Mouse (Mus musculus): ENCODE results near the gene Zfp953. TPM values are rescaled to one million over a fixed set of nuclear protein-coding genes. Genes with fewer than 3 reads are reported as not detected.

The Zfp953 gene
- polyA plus RNA-seq, 1 experiment from 2014 or later: 1.3 TPM

DNA sequence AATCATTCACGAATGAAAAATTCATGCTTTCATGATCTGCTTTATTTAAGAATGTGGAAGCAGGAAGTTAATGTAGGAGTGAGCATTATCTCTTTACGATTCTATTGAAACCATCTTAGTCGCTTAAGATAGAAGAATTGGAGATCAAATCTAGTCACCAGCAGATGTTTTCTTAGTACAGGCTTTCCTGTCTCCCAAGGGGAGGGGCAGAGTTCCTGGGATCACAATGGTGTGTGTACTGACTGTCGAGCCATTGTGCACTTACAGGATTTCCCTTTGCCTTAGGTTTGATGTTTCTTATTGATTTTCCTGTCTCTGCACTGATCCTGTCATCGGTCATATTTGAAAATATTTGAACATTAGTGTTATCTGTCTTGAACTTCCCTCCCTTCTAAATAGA lies 53.7 kb downstream of the Zfp953 start:
- DNase-seq (ENCODE audit: low spot score): no peak
- H3K9me3 ChIP-seq (ENCODE audit: control insufficient read depth, low read length): no peaks in the 10 kb centered on the region
- H3K9ac ChIP-seq (ENCODE audit: low read length): no peak overlapping the region
- H3K36me3 ChIP-seq (ENCODE audit: control insufficient read depth, insufficient read depth, low read length): no peaks in the 10 kb centered on the region
- peak overlapping the region; percentile 77 for H3K4me2 ChIP-seq (ENCODE audit: low read depth)
- no peak overlapping the region for H3K27ac ChIP-seq (ENCODE audit: low read depth, low read length)
- H3K4me1 ChIP-seq (ENCODE audit: control insufficient read depth, insufficient read depth, low read length): no peaks in the 10 kb centered on the region
- WGBS: 33% methylated on average over 5 of the region's 5 CpGs
- no peaks in the 10 kb centered on the region for H3K27me3 ChIP-seq (ENCODE audit: control insufficient read depth, insufficient read depth, low read length)
- peak; percentile 62 for ATAC-seq (ENCODE audit: insufficient read depth, low FRiP score, low TSS enrichment)
- peak overlapping the region; percentile 76 for H3K4me3 ChIP-seq (ENCODE audit: low read depth, low read length)

GRCm38 (mm10) chr13:67305822-67306672 lies 54.4 kb downstream of the Zfp953 start, which contains the start of gene Zfp457:
Gene Zfp457, minus strand, starts transcription at chr13:67306485.
- peak within 1 kb of the TSS; percentile 76 for H3K4me3 ChIP-seq (ENCODE audit: low read depth, low read length)
- WGBS: 11% methylated on average over 16 of the region's 16 CpGs
- no peaks in the 10 kb centered on the region for H3K36me3 ChIP-seq (ENCODE audit: control insufficient read depth, insufficient read depth, low read length)
- H3K4me2 ChIP-seq (ENCODE audit: low read depth): peak within 1 kb of the TSS; percentile 77
- no peak within 1 kb of the TSS for H3K27ac ChIP-seq (ENCODE audit: low read depth, low read length)
- no peaks in the 10 kb centered on the region for H3K9me3 ChIP-seq (ENCODE audit: control insufficient read depth, low read length)
- peak within 1 kb of the TSS; percentile 72 for H3K9ac ChIP-seq (ENCODE audit: low read length)
- DNase-seq (ENCODE audit: low spot score) (peak; percentile 86), ATAC-seq (ENCODE audit: insufficient read depth, low FRiP score, low TSS enrichment) (peak; percentile 99)
- no peaks in the 10 kb centered on the region for H3K4me1 ChIP-seq (ENCODE audit: control insufficient read depth, insufficient read depth, low read length)
- no peaks in the 10 kb centered on the region for H3K27me3 ChIP-seq (ENCODE audit: control insufficient read depth, insufficient read depth, low read length)

Other genes with a start within 250 kb of the Zfp953 start
- gene Rslcan18, start 244.3 kb downstream of the Zfp953 start, polyA plus RNA-seq (2014; fragmentation: Nextera tagmentation; extraction: Ambion mirVana): 0.12 and 0.29 TPM in 2 replicates
- gene Zfp759, start 238.9 kb downstream of the Zfp953 start, polyA plus RNA-seq (2014; fragmentation: Nextera tagmentation; extraction: Ambion mirVana): 2.2 and 2.4 TPM in 2 replicates
- gene Rsl1, start 187.4 kb downstream of the Zfp953 start, polyA plus RNA-seq (2014; fragmentation: Nextera tagmentation; extraction: Ambion mirVana): 5.1 and 5.2 TPM in 2 replicates
- 1.1 and 2.4 TPM in 2 replicates for gene Zfp455, start 166.1 kb downstream of the Zfp953 start, polyA plus RNA-seq (2014; fragmentation: Nextera tagmentation; extraction: Ambion mirVana)
- 1.9 and 4.0 TPM in 2 replicates for gene Zfp458, start 82.1 kb downstream of the Zfp953 start, polyA plus RNA-seq (2014; fragmentation: Nextera tagmentation; extraction: Ambion mirVana)
- 0.19 and 0.58 TPM in 2 replicates for gene Zfp457, start 54.1 kb downstream of the Zfp953 start, polyA plus RNA-seq (2014; fragmentation: Nextera tagmentation; extraction: Ambion mirVana)
- gene Zfp595, start 28.0 kb downstream of the Zfp953 start, polyA plus RNA-seq (2014; fragmentation: Nextera tagmentation; extraction: Ambion mirVana): 1.9 and 2.0 TPM in 2 replicates
- gene Gm28044, start 69 bp downstream of the Zfp953 start, polyA plus RNA-seq (2014; fragmentation: Nextera tagmentation; extraction: Ambion mirVana): 0.68 and 1.1 TPM in 2 replicates
- not detected in 2 replicates for gene Gm28041, start 15.1 kb upstream of the Zfp953 start, polyA plus RNA-seq (2014; fragmentation: Nextera tagmentation; extraction: Ambion mirVana)
- gene Zfp456, start 15.2 kb upstream of the Zfp953 start, polyA plus RNA-seq (2014; fragmentation: Nextera tagmentation; extraction: Ambion mirVana): 0.97 and 1.6 TPM in 2 replicates
- 2.4 and 3.2 TPM in 2 replicates for gene Zfp429, start 39.2 kb upstream of the Zfp953 start, polyA plus RNA-seq (2014; fragmentation: Nextera tagmentation; extraction: Ambion mirVana)
- 0.22 and 1.2 TPM in 2 replicates for gene Zfp459, start 60.8 kb upstream of the Zfp953 start, polyA plus RNA-seq (2014; fragmentation: Nextera tagmentation; extraction: Ambion mirVana)
- 6.3 and 7.9 TPM in 2 replicates for gene Zfp874a, start 91.0 kb upstream of the Zfp953 start, polyA plus RNA-seq (2014; fragmentation: Nextera tagmentation; extraction: Ambion mirVana)
- 0.81 and 1.6 TPM in 2 replicates for gene Zfp874b, start 123.7 kb upstream of the Zfp953 start, polyA plus RNA-seq (2014; fragmentation: Nextera tagmentation; extraction: Ambion mirVana)
- 15.7 and 17.7 TPM in 2 replicates for gene Zfp58, start 139.9 kb upstream of the Zfp953 start, polyA plus RNA-seq (2014; fragmentation: Nextera tagmentation; extraction: Ambion mirVana)
- not detected in 2 replicates for gene Gm26965, start 165.5 kb upstream of the Zfp953 start, polyA plus RNA-seq (2014; fragmentation: Nextera tagmentation; extraction: Ambion mirVana)
- 34.2 and 34.3 TPM in 2 replicates for gene Zfp87, start 165.6 kb upstream of the Zfp953 start, polyA plus RNA-seq (2014; fragmentation: Nextera tagmentation; extraction: Ambion mirVana)
- 15.9 and 21.7 TPM in 2 replicates for gene Zfp748, start 193.2 kb upstream of the Zfp953 start, polyA plus RNA-seq (2014; fragmentation: Nextera tagmentation; extraction: Ambion mirVana)
- 4.4 and 5.3 TPM in 2 replicates for gene Zfp729b, start 249.1 kb upstream of the Zfp953 start, polyA plus RNA-seq (2014; fragmentation: Nextera tagmentation; extraction: Ambion mirVana)